Mouse (Mus musculus) stomach, postnatal 0 days (tissue): Measurements from ENCODE around the gene Hmgn2.

Experiments
- CTCF ChIP-seq: IDR thresholded peaks from 2 replicates; pipeline ENCODE4 v1.5.1; 2016; ENCODE audit warnings: antibody characterized with exemption, low read depth, mild to moderate bottlenecking, moderate library complexity
- EP300 ChIP-seq: optimal IDR thresholded peaks from 2 replicates; pipeline ENCODE3; 2016; ENCODE audit warnings: antibody characterized with exemption

DNA sequence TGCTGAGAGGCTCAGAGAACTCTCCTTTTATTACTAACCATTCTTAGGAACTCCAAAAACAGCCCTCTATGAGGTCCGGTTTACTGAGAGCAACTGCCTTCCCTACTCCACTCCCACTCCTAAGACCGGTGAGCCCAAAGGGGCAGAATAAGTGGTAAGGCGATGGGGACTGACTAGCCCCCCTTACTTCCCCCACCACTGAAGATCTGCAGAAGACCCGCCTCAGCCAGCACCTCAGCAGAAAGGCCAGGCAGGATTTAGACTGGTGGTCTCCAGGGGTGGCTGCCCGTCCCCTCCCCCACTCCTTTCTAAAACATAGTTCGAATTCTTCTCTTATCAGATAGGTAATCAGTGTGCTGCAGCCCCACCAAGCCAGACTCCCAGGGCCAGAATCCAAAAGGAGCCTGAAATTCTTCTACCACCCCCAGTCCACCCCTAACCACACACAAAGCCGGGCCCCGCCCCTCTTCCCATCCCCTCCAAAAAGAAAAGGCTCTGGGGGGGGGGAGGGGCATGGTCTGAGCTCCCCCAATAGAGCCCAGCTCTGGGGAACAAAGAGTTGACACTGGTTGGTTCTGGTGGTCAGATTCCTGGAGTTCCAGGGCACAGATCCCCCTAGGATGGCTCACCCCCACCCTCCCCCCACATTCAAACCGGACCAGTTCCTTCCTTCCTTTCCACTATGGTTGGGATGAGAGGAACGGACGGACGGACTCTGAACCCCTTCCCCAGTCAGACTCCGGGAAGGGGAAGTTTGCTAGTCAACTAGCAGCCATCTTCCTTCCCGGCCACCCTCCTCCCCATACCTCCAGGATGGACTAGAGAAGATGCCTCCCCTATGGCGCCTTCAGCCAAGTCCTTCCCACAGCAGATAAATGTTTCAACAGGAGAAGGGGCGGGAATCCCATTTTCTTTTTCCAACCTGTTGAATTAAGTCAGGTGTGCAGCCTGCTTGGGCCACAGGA is 43.3 kb upstream of the Hmgn2 start:
- TF ChIP-seq CTCF (no peak), EP300 (no peak)
